Mouse (Mus musculus) limb, embryonic 14.5 days (tissue): ENCODE results near the gene Lce3c. TPM values are rescaled to one million over a fixed set of nuclear protein-coding genes. Genes with fewer than 3 reads are reported as not detected.

Experiments
- ATAC-seq: fragments of 200-750 bp; cut with Nextera tagmentation; 2 replicates; pipeline ENCODE4 v1.8.0; 2017; ENCODE audit warnings: low read depth, moderate number of reproducible peaks, moderate TSS enrichment; ENCODE audit not compliant: low FRiP score
- DNase-seq: peaks from one replicate; pipeline ENCODE4 v3.0.0-alpha.2; 2015; ENCODE audit warnings: low spot score
- H3K27ac ChIP-seq: fragments of 300-500 bp; sonication (generic); replicated peaks from 2 replicates; pipeline ENCODE4 v1.5.1; 2014; ENCODE audit warnings: low read depth, mild to moderate bottlenecking, low read length, moderate library complexity, mixed read lengths
- H3K27me3 ChIP-seq: fragments of 300-500 bp; sonication (generic); 2 replicates; pipeline ENCODE4 v1.6.1; 2014; ENCODE audit warnings: low read length, mixed read lengths; ENCODE audit not compliant: control insufficient read depth, insufficient read depth
- H3K36me3 ChIP-seq: fragments of 300-500 bp; sonication (generic); 2 replicates; pipeline ENCODE4 v1.6.1; 2014; ENCODE audit warnings: mild to moderate bottlenecking, low read length, moderate library complexity, mixed read lengths; ENCODE audit not compliant: control insufficient read depth, insufficient read depth
- H3K4me1 ChIP-seq: fragments of 300-500 bp; sonication (generic); 2 replicates; pipeline ENCODE4 v1.6.1; 2014; ENCODE audit warnings: antibody characterized with exemption, low read length, mixed read lengths; ENCODE audit not compliant: control insufficient read depth, insufficient read depth
- H3K4me2 ChIP-seq: fragments of 300-500 bp; sonication (generic); replicated peaks from 2 replicates; pipeline ENCODE4 v1.6.1; 2014; ENCODE audit warnings: low read depth, mild to moderate bottlenecking, low read length, moderate library complexity; ENCODE audit not compliant: severe bottlenecking
- H3K4me3 ChIP-seq: fragments of 300-500 bp; sonication (generic); replicated peaks from 2 replicates; pipeline ENCODE4 v1.5.1; 2014; ENCODE audit warnings: low read length
- H3K9ac ChIP-seq: fragments of 300-500 bp; sonication (generic); 2 replicates; pipeline ENCODE4 v1.6.1; 2014; ENCODE audit warnings: mild to moderate bottlenecking, low read depth, low read length, moderate library complexity; ENCODE audit not compliant: severe bottlenecking
- H3K9me3 ChIP-seq: fragments of 300-500 bp; sonication (generic); 2 replicates; pipeline ENCODE4 v1.6.1; 2016; ENCODE audit warnings: low read length; ENCODE audit not compliant: control insufficient read depth
- POLR2A ChIP-seq: fragments of 200-500 bp; IDR thresholded peaks from 2 replicates; pipeline ENCODE4 v1.8.0; 2012; ENCODE audit warnings: inconsistent platforms, mild to moderate bottlenecking, moderate library complexity, borderline replicate concordance; ENCODE audit not compliant: insufficient read depth, insufficient read length; ENCODE audit errors: extremely low read depth
- WGBS: fragments of 180-500 bp; shearing (Covaris S2); extraction: QIAGEN DNeasy Blood & Tissue Kit; methylation state at CpG from one replicate; pipeline ENCODE4 v1.1.7; 2014; 5-methylcytosine and 5-hydroxymethylcytosine counted together
- polyA plus RNA-seq, 2 experiments: library from polyadenylated mRNA; depleted of rRNA in 1 of 2; stranded (reverse) in 1 of 2; unstranded in 1 of 2; fragments of >200 nt; fragmentation: Nextera tagmentation in 1 of 2; extraction: Ambion mirVana in 1 of 2; gene quantifications; 2 replicates each; pipeline versions ENCODE4 v1.2.1 to v1.2.3; 2012 to 2014

The Lce3c gene
- polyA plus RNA-seq (2012; rRNA removed) (0.20 TPM in 1 of 2 replicates, not detected in the other), polyA plus RNA-seq (2014; fragmentation: Nextera tagmentation; extraction: Ambion mirVana) (not detected in 2 replicates)

GRCm38 (mm10) chr3:92944186-92944585, at the start of gene Lce3c:
TSS of gene Lce3c (plus strand) at chr3:92944486.
- ATAC-seq (no peak), DNase-seq (no peak)
- Histone ChIP-seq H3K4me1 (no peaks in the 10 kb centered on the region), H3K9me3 (no peaks in the 10 kb centered on the region), H3K4me3 (no peak within 1 kb of the TSS), H3K36me3 (no peaks in the 10 kb centered on the region), H3K27me3 (no peaks in the 10 kb centered on the region), H3K27ac (no peak within 1 kb of the TSS), H3K9ac (no peak within 1 kb of the TSS), H3K4me2 (no peak within 1 kb of the TSS)
- WGBS: 63% methylated on average over 1 of the region's 1 CpGs
- no peak for TF ChIP-seq POLR2A

GRCm38 (mm10) chr3:92894489-92894888, 49.8 kb upstream of the Lce3c start:
- Histone ChIP-seq H3K4me2 (no peak overlapping the region), H3K36me3 (no peaks in the 10 kb centered on the region), H3K4me3 (no peak overlapping the region), H3K27ac (no peak overlapping the region), H3K27me3 (no peaks in the 10 kb centered on the region), H3K4me1 (no peaks in the 10 kb centered on the region), H3K9me3 (no peaks in the 10 kb centered on the region), H3K9ac (no peak overlapping the region)
- DNase-seq (no peak), ATAC-seq (no peak)
- WGBS: 64% methylated on average over 1 of the region's 1 CpGs
- TF ChIP-seq POLR2A: no peak

- DNase-seq (no peak), ATAC-seq (no peak)
- H3K9ac ChIP-seq: no peak overlapping the region
- TF ChIP-seq POLR2A: no peak
- no peaks in the 10 kb centered on the region for H3K36me3 ChIP-seq
- no peaks in the 10 kb centered on the region for H3K9me3 ChIP-seq
- no peaks in the 10 kb centered on the region for H3K27me3 ChIP-seq
- no peak overlapping the region for H3K4me2 ChIP-seq
- H3K27ac ChIP-seq: no peak overlapping the region
- WGBS: 21% methylated on average over 3 of the region's 3 CpGs
- H3K4me3 ChIP-seq: no peak overlapping the region
- no peaks in the 10 kb centered on the region for H3K4me1 ChIP-seq
Measured at GRCm38 (mm10) chr3:92902992-92903391, 41.3 kb upstream of the Lce3c start.

- no peak overlapping the region for H3K4me2 ChIP-seq
- no peaks in the 10 kb centered on the region for H3K36me3 ChIP-seq
- no peaks in the 10 kb centered on the region for H3K9me3 ChIP-seq
- no peak overlapping the region for H3K27ac ChIP-seq
- TF ChIP-seq POLR2A: no peak
- no peak overlapping the region for H3K4me3 ChIP-seq
- ATAC-seq (no peak), DNase-seq (peak; percentile 70)
- 31% methylated on average over 4 of the region's 4 CpGs for WGBS
- no peaks in the 10 kb centered on the region for H3K27me3 ChIP-seq
- H3K4me1 ChIP-seq: no peaks in the 10 kb centered on the region
- no peak overlapping the region for H3K9ac ChIP-seq
Measured at GRCm38 (mm10) chr3:92903640-92904039, 40.6 kb upstream of the Lce3c start.

DNA sequence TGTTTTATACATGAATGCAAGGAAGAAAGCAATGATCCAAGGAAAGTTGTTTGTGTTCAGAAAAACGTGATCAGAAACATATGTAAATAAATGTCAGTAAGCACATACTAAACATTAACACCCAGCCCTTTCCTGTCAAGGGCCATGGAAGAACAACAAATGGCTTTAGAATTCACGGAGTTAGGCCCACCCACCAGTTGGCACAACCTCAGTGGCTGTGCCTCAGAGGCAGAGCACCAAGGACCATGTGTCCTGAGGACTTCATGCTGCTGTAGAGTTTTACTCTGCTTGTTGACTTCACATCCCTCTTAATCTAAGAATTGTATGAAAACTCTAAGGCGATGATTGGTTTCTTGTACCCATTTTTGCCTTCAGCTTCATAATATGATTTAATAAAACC, 39.1 kb upstream of the Lce3c start:
- no peak overlapping the region for H3K4me2 ChIP-seq
- ATAC-seq: no peak
- 43% methylated on average over 3 of the region's 3 CpGs for WGBS
- H3K4me1 ChIP-seq: no peaks in the 10 kb centered on the region
- H3K4me3 ChIP-seq: no peak overlapping the region
- no peaks in the 10 kb centered on the region for H3K9me3 ChIP-seq
- no peak for DNase-seq
- no peak overlapping the region for H3K9ac ChIP-seq
- no peaks in the 10 kb centered on the region for H3K36me3 ChIP-seq
- no peaks in the 10 kb centered on the region for H3K27me3 ChIP-seq
- no peak for TF ChIP-seq POLR2A
- no peak overlapping the region for H3K27ac ChIP-seq

DNA sequence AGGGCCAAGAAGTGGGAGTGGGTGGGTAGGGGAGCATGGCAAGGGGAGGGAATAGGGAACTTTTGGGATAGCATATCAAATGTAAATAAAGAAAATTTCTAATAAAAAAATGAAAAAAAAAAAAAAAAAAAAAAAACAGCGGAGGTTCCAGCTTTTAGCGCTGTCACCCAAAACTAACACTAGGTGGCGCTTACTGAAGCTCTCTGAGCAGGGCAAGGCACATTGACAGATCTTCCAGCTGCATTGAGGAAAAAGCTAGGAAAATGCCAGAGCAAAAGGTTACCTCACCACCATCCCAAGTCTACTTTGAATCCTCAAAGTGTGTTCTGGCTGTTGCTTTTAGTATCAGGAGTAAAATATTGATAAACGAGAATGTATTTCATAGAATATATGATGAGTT, 36.7 kb upstream of the Lce3c start:
- no peak overlapping the region for H3K27ac ChIP-seq
- H3K36me3 ChIP-seq: no peaks in the 10 kb centered on the region
- H3K4me2 ChIP-seq: no peak overlapping the region
- TF ChIP-seq POLR2A: no peak
- no peak for ATAC-seq
- no peak overlapping the region for H3K4me3 ChIP-seq
- 27% methylated on average over 4 of the region's 4 CpGs for whole genome bisulfite sequencing
- H3K4me1 ChIP-seq: no peaks in the 10 kb centered on the region
- H3K9me3 ChIP-seq: no peaks in the 10 kb centered on the region
- H3K27me3 ChIP-seq: no peaks in the 10 kb centered on the region
- no peak overlapping the region for H3K9ac ChIP-seq
- peak; percentile 48 for DNase-seq
